Mouse (Mus musculus) frontal cortex, postnatal 10 days (tissue): Measurements from ENCODE around the gene Tmem161a.
A peak's percentile ranks its signal among the peaks of the same experiment; 100 is the strongest.
"Not testable (repeated sequence)": the region's sequence is repeated elsewhere in the genome, so short reads cannot be mapped to it uniquely, and the experiment has no call there.

Source experiments
- DNase-seq, 2 experiments: peaks; one replicate each; pipeline ENCODE4 v3.0.0; 2022; ENCODE audit warnings: low spot score in 2 of 2, mixed read lengths in 1 of 2

The Tmem161a gene

DNA sequence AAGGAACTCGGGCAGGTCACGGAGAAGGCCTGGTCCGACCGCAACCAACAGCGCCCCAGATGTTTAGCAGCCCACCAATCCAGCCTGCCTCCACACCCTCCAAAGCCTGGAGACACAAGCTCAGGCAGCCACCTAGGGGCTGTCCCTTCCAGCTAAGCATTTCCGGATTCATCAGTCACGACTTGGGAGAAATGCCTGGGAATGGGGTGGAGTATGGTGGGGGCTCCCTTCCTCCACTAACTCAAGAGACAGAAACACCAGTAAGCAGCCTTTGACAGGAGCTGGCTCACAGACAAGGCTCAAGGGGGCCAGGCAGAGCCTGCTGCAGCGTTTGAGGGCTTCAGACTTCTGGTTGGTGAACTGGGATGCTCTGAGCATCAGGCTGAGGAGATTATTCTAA is 38.4 kb downstream of the Tmem161a start:
- peak in 1 of 2 experiments; percentile 50 for DNase-seq

DNA sequence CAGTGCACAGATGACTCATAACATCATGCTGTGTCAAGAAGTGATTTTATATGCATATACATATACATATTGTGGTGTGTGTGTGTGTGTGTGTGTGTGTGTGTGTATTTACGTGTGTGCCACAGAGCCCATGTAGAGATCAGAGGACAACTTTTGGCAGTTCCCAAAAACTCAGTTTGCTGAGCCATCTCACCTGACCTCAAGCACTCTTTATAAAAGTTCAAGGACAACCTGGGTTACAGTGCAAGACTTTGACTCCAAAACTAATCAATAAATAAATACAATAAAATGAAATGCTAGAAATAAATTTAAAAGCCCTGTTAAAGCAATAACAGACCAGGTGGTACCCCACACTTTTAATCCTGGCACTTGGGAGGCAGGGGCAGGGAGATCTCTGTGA is 39.1 kb downstream of the Tmem161a start:
- no peak for DNase-seq

DNA sequence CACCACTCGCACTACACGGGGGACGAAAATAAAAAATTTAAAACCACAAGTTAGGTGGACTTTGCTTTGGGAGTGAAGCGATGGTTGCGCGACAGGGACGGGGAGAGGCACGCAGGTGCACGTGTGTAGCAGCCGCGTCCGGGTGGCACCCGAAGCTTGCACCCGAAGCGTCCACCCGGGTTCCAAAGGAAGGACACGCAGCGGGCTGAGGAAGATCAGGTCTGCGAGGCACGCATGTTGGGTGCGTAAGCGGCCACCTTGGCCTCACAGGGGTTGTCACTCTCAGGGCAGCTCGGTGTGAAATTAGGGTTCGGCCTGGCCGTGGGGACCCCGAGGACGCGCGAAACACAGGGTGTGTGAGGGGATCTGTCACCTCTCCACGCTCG is 39.6 kb downstream of the Tmem161a start:
- DNase-seq = peak in 1 of 2 experiments; percentile 53

DNA sequence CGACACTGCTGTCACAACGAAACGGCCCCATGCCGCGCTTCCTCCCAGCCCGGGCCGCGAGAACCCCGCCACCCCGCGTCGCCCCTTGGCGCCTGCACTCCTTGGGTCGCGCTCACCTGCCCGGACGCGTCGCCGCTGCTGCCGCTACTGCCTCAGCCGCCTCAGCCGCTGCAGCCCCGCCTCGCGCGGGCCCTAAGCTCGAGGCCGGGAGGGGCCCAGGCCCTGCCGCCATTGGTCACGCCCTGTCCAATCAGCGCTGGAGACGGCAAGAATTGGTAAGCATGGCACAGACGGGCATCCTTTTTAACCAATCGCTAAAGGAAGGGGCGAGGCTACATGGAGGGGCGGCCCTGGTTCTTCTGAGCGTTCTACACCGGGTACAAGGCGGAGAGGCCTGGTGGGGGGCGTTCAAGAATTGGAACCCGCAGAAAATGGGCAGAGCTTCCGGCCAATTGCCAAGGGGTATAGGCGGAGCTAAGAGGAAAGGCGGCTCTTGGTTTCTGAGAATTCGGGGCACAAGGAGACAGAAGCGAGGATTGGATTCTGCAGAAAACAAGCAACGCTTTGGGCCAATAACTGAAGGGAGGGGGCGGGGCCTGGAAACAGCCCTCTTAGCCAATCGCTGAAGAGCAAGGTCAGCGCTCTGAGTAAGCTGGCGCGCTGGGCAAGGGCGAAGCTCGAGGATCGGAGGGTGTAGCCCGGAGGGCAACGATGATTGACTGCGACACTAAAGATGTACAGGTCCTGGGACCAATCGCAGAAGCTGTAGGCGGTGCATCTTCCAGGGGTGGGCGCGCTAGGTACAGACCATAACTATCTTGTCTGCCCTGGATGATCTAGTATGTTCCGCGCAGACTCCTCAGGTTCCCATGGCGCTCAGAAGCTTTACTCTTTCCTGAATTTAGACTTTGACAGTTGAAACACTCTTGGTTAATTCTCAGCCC is 40.2 kb downstream of the Tmem161a start, which contains the start of gene Slc25a42:
Slc25a42 (minus strand) TSS at position 194 of the 944 bp plus-strand sequence.
- peak; percentile 98 to 99 for DNase-seq

DNA sequence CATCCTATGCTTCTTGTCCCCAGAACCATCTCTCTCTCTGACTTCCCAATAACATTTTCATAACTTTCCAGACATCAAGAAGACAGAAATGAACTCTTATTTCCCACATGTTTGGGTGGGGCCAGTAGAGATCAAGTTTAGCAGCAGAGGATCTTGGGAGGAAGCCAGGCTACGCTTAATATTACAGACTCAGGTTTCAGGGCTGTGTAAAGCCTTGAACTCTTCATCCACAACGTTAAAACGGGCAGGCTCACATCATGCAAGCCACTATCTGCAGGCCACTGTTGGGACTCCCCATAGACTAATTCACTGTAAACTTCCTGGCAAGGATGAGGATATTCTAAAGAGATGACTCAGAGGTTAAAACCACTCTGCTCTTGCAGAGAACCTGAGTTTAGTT is 42.3 kb downstream of the Tmem161a start:
- DNase-seq = no peak

DNA sequence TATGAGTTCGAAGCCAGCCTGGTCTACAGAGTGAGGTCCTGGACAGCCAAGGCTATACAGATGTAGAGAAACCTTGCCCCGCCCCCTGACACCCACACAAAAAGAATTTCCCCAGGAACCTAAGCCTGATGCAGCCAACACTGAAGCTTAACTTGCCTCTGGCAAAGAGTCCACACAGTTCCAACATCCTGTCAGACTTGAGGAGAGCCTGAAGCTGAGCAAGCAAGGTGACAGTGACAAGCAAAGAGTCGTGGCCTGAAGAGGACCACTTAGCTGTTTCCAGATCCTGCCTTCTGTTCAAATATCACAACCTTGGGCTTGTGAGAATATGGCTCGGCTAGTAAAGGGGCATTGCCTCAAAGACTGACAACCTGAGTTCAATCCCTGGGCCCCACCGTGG is 42.9 kb downstream of the Tmem161a start:
- DNase-seq = no peak

DNA sequence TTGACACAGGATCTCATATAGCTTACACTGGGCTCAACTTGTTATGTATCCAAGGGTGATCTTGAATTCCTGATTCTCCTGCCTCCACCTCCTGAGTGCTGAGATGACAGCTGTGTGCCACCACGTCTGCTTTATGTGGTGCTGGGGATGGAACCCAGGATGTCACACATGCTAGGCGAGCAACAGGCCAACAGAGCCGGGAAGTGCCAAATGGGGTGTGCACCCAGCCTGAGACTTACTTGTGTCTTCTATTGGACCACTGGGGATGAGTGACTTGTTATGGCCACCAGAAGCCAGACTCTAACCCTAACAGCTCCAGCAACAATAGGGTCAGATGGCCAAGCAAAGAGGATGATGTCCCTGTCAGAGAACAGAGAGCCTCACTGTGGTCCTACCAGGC is 44.0 kb downstream of the Tmem161a start:
- not testable (repeated sequence) for DNase-seq

DNA sequence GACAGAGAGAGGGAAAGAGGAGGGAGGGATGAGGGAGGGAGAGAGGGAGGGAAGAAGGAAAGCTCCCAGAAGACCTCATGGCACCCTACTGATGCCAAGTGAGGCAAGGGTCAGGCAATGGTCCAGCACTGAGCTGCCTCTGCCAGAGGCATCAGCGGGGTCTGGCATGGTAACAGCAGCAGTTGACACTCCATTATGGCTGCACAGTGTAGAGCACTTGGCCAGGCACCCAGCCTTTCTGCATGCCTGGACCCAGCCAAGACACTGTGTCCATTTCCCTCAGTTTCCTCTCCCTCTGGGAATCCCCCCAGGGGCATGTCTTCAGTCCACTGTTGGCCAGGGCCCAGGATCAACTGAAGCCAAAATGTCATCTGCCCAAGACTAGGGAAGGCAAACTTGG is 44.4 kb downstream of the Tmem161a start:
- DNase-seq = peak; percentile 70 to 78

DNA sequence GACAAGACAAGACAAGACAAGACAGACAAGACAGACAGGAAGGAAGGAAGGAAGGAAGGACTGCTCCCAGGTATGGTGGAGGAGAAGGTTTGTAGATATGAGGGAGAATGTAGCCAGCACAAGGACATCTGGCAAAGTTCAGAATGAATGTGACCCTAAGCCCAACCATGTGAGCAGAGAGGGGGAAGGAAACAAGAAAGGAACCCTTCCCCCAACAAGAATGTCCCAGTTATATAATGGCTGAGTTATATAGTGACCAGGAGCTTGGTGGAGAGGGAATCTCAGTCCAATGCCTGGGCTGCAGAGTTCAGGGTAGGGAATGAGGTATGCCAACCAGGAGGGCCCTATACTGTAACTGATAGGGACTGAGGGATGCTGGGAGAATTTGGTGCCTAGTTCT is 45.3 kb downstream of the Tmem161a start:
- no peak for DNase-seq

DNA sequence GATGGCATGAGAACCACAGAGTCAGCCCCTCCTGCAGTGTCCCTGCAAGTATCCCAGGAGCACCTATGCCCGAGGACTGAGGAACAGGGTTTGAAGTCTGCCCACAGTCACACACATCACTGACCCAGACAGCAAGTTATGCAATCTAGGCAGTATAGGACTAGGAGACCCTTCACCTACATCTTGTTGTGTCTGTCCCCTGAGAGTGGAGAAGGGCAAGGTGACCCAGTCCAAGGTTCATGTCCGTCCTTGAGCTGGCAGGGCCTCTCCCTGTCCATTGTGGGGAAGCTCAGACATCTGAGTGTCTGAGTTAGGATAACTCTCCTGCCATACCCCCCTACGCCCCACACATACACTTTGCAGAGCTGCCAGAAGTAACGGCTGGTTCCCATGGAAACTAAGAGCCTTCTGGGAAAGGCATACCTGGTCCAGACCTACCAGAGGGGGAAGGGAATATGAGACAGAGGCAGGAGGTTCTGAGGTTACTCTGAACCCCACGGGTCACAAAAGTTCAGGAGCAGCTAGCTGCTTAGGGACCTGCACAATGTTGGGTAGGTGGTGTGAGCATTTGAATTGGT is 47.0 kb downstream of the Tmem161a start:
- no peak for DNase-seq

DNA sequence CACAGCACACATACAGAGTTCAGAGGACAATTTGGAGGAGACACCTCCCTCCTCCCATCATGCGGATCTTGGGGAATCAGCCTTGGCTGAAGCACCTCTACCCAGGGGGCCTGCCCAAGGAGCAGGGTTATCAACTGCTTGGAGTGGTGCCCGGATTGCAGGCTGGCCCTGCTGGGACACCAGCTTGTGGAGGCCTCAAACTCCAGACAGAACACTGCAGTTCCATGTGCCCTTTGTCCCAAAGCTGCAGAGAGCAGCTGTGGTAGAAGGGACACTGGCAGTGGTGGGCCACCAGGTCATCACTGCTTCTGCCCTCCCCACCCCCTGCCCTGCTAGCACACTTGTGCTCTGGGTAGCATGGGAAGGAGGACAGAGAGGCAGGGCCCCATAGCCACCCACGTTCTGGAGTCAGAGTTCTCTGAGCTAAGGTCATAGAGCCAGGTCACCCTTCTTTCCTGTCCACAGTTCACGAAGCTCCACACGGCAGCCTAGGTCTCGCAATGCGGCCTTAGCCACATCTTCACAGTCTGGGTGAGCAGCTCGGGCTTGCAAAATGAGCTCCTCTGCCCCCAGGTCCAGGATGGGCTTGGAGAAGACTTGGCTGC is 48.2 kb downstream of the Tmem161a start:
- no peak for DNase-seq

DNA sequence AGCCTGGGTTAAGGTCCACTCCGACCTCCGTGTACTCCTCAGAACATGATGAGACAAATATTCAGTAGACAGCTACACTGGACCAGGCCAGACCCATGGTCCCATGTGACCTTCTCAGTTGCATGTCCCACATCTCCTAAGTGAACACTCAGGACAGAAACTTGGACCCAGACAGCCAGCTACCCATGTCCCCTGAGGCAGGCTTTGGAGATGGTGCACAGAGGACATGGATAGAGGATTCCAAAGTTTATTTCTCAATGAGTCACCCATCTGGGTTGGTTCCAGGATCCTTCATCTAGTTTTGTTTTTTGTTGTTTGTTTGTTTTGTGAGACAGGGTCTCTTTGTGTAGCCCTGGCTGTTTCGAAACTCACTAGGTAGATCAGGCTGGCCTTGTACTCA is 48.8 kb downstream of the Tmem161a start:
- no peak for DNase-seq

DNA sequence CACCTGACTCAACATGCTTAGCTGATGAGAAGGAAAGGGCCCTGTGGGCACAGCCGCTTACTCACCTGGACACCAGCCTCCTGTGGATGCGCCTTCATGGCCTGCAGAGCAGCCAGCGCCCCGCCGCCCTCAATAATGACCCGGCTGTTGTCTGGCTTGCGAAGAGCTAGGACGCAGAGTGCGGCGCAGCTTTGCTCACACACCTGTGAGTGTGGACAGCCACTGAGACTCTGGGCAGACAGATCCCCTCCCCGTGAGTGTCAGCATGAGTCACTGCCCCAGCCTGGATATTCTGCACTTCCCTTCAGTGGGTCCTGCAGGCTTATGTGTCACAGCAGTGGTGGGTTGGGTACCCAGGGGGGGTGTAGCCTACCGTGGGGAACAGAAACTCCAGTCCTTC is 49.9 kb downstream of the Tmem161a start:
- DNase-seq = no peak

DNA sequence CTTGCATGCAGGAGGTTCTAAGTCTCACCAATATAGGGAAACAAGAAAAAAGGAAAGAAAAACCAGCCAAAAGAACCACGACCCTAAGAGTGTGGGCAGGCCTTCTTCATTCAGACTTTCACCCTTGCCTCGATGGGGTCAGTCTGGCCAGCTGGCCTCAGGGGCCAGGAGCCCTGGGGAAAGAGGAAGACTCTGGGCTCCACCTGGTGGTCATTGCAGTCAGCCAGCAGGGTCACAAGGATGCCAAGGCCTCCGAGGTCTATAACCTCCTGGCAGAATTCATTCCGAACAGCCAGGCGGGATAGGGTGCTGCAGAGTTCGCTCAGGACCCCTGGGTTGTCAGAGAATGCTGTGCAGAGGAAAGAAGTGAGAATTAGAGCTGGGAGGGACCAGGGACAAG is 51.2 kb downstream of the Tmem161a start:
- no peak for DNase-seq

DNA sequence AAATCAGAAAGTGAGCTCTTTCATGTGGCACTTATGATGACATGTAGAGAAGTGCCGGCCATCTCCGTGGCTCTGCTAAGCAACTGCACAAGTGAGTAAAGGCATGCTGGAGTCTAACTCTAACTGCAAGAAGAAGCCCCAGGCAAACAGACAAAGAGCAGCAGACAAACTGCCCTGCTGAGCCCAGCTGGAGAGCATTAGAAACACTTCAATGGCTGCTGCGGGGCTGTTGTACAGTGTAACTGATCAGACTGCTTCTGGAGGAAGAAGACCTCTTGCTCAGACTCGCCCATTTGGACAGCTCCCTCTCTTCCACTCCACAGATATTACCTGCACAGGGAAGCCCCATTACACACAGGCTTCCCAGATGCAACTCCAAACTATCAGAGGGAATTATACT is 55.8 kb downstream of the Tmem161a start:
- no peak for DNase-seq

DNA sequence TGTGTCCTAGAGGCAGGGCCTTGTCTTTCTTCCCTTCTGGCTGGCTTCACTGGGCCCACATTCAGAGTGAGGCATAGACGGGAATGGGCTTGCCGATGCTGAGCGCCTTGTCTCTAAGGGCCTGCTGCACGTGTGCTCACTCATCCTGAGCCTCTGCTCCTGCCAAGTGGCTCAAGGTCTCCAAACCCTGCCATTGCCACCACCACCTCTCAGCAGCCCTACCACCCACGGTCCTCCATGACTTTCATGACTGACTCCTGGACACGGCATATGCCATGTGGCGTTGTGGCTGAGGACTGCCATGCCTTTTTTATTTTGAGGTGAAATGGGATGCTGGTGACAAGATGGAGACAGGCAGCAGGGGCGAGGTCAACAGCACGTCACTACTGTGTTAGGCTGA is 58.7 kb downstream of the Tmem161a start:
- DNase-seq = no peak
